Comparison of ENCODE assay signal across 10 mouse cellular contexts in the genomic region with DNA sequence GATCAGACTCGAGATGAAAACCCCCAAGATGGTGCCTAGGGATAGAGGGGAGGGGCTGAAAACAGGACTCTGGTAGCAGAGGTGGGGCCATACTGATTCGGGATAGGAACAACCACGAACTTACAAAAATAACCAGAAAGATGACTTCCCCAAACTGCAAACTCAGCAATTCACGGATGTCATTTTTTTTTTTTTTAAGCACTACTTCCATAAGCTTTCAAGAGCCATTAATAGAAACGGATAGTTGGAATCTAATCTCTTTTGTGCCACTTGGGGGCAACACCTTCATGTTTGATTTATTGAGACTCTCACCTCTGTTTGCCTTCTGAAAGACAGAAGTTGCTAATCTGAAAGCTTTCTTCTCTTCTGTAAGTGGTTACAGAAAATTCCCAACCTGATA.
DNase-seq lines count a peak whose midpoint lies in the region; ATAC-seq and TF ChIP-seq lines count a peak whose summit lies in the region.
"Had no signal": no experiment of that assay in that cellular context is flagged by ENCODE, and none has a peak within 500 bp of the region (broad histone marks: within the 10 kb centered on the region; RNA-seq: fewer than 3 reads in every experiment).

No protein-coding gene starts in this region.

- no peaks in the 10 kb centered on the region for H3K27me3 ChIP-seq in heart, embryonic 12.5 days (replicated peaks)
- H3K27me3 ChIP-seq in liver, adult 2 months (ENCODE audit: control insufficient read depth, insufficient read depth, low read length) = no peaks in the 10 kb centered on the region
- no peaks in the 10 kb centered on the region for H3K27me3 ChIP-seq in liver, embryonic 12.5 days (replicated peaks)
- H3K27me3 ChIP-seq: limb, embryonic 15.5 days had no signal

- no peak for ATAC-seq in heart, embryonic 12.5 days (ENCODE audit: insufficient number of reproducible peaks, low FRiP score)
- no peak for ATAC-seq in liver, embryonic 12.5 days

- TF ChIP-seq CTCF in liver, adult 2 months (IDR thresholded peaks at IDR 0.05; ENCODE audit: low read depth, low read length) = no peak

- no peak overlapping the region for H3K27ac ChIP-seq in heart, embryonic 12.5 days (ENCODE audit: poor library complexity, severe bottlenecking)
- H3K27ac ChIP-seq in liver, adult 2 months (replicated peaks; ENCODE audit: insufficient read depth, low read depth, low read length) = no peak overlapping the region
- no peak overlapping the region for H3K27ac ChIP-seq in liver, embryonic 12.5 days
- H3K27ac ChIP-seq: limb, embryonic 15.5 days had no signal

- no peaks in the 10 kb centered on the region for H3K36me3 ChIP-seq in heart, embryonic 12.5 days
- no peaks in the 10 kb centered on the region for H3K36me3 ChIP-seq in liver, adult 2 months (ENCODE audit: control insufficient read depth, insufficient read depth, low read length)
- no peaks in the 10 kb centered on the region for H3K36me3 ChIP-seq in liver, embryonic 12.5 days
- H3K36me3 ChIP-seq: limb, embryonic 15.5 days had no signal

- H3K79me2 ChIP-seq in liver, adult 2 months (ENCODE audit: control insufficient read depth, insufficient read depth, low read length) = no peaks in the 10 kb centered on the region

- H3K9ac ChIP-seq in heart, embryonic 12.5 days = no peak overlapping the region
- H3K9ac ChIP-seq in liver, adult 2 months (ENCODE audit: low read depth, low read length) = no peak overlapping the region
- H3K9ac ChIP-seq in liver, embryonic 12.5 days = no peak overlapping the region
- H3K9ac ChIP-seq: limb, embryonic 15.5 days had no signal

- H3K4me2 ChIP-seq in heart, embryonic 12.5 days = no peak overlapping the region
- no peak overlapping the region for H3K4me2 ChIP-seq in liver, embryonic 12.5 days
- H3K4me2 ChIP-seq: limb, embryonic 15.5 days had no signal

- no peak for TF ChIP-seq POLR2A in liver, adult 2 months (IDR thresholded peaks at IDR 0.05; ENCODE audit: extremely low read depth, insufficient read depth, low read length)

- peak; percentile 20 for DNase-seq in heart, adult 8-10 months (ENCODE audit: low spot score)
- DNase-seq in liver, adult 2 months (ENCODE audit: extremely low read depth, low read depth, low spot score) = peak; percentile 31
- peak; percentile 55 for DNase-seq in MN1 (ENCODE audit: low spot score)
- peak; percentile 7 for DNase-seq in induced T-regulatory cell, adult 2 months (ENCODE audit: low read depth)
- DNase-seq in cerebellum, postnatal 36 days = no peak
- DNase-seq in testis, postnatal 14 days (ENCODE audit: low spot score) = no peak
- DNase-seq: gastrocnemius, postnatal 36 days had no signal

- H3K4me3 ChIP-seq in heart, embryonic 12.5 days = no peak overlapping the region
- H3K4me3 ChIP-seq in liver, adult 2 months (ENCODE audit: insufficient read depth, low read depth, low read length) = no peak overlapping the region
- no peak overlapping the region for H3K4me3 ChIP-seq in liver, embryonic 12.5 days
- H3K4me3 ChIP-seq: limb, embryonic 15.5 days had no signal

- H3K4me1 ChIP-seq in heart, embryonic 12.5 days (replicated peaks) = peaks cover 3% of the 10 kb centered on the region; the same call in 1 of the 2 replicates
- no peaks in the 10 kb centered on the region for H3K4me1 ChIP-seq in liver, adult 2 months (ENCODE audit: control insufficient read depth, insufficient read depth, low read length)
- H3K4me1 ChIP-seq in liver, embryonic 12.5 days = no peaks in the 10 kb centered on the region

- no peaks in the 10 kb centered on the region for H3K9me3 ChIP-seq in heart, embryonic 12.5 days (replicated peaks)
- no peaks in the 10 kb centered on the region for H3K9me3 ChIP-seq in liver, embryonic 12.5 days (replicated peaks)
- H3K9me3 ChIP-seq: limb, embryonic 15.5 days had no signal

- 39% methylated on average over 5 of the region's 5 CpGs for WGBS in heart, embryonic 12.5 days
- 54% methylated on average over 5 of the region's 5 CpGs for WGBS in liver, adult 2 months
- 15% methylated on average over 5 of the region's 5 CpGs for WGBS in liver, embryonic 12.5 days (ENCODE audit: insufficient replicate concordance)

Comparison
In these comparisons a context has a peak if more than half of its experiments do, and no peak if none do; other contexts are left out.
1. DNase-seq: peak in heart, adult 8-10 months (single experiment), liver, adult 2 months (single experiment), MN1 (single experiment) and induced T-regulatory cell, adult 2 months (single experiment); none in cerebellum, postnatal 36 days (0 of 2) and testis, postnatal 14 days (single experiment).